Mouse (Mus musculus) C2C12 (cell line): ENCODE results near the gene Med13l. TPM values are rescaled to one million over a fixed set of nuclear protein-coding genes. Genes with fewer than 3 reads are reported as not detected.

Experiments used
- H3K27me3 ChIP-seq: one replicate; pipeline ENCODE4 v1.6.1; 2011; ENCODE audit not compliant: control insufficient read depth, insufficient read depth, insufficient read length
- H3K36me3 ChIP-seq: one replicate; pipeline ENCODE4 v1.6.1; 2011; ENCODE audit not compliant: control insufficient read depth, insufficient read depth
- H3K4me3 ChIP-seq: one replicate; pipeline ENCODE4 v1.5.1; 2011; ENCODE audit warnings: mild to moderate bottlenecking, control low read depth; ENCODE audit not compliant: poor library complexity, insufficient read depth, severe bottlenecking
- H3K79me2 ChIP-seq: one replicate; pipeline ENCODE4 v1.6.1; 2011; ENCODE audit not compliant: control insufficient read depth, insufficient read depth
- H3K79me3 ChIP-seq: one replicate; pipeline ENCODE4 v1.6.1; 2011; ENCODE audit warnings: low read depth, control low read depth
- H3ac ChIP-seq: one replicate; pipeline ENCODE3; 2011; ENCODE audit warnings: low read depth; ENCODE audit not compliant: control insufficient read depth, insufficient read length
- CEBPB ChIP-seq: IDR thresholded peaks from one replicate; pipeline ENCODE4 v1.6.1; 2011; ENCODE audit warnings: low read depth, mild to moderate bottlenecking, control low read depth, moderate library complexity
- CTCF ChIP-seq: IDR thresholded peaks from one replicate; pipeline ENCODE4 v1.5.1; 2011; ENCODE audit not compliant: control insufficient read depth, insufficient read depth, insufficient read length
- FOSL1 ChIP-seq: IDR thresholded peaks from one replicate; pipeline ENCODE4 v1.8.0; 2011; ENCODE audit warnings: mild to moderate bottlenecking, low read length; ENCODE audit not compliant: poor library complexity, insufficient read depth, severe bottlenecking
- MAX ChIP-seq: IDR thresholded peaks from one replicate; pipeline ENCODE4 v1.6.1; 2011; ENCODE audit warnings: mild to moderate bottlenecking, control low read depth
- MYOD1 ChIP-seq: IDR thresholded peaks from one replicate; pipeline ENCODE4 v1.6.1; 2011; ENCODE audit warnings: low read depth; ENCODE audit not compliant: control insufficient read depth, insufficient read length
- MYOG ChIP-seq: IDR thresholded peaks from one replicate; pipeline ENCODE4 v1.6.1; 2011; ENCODE audit not compliant: control insufficient read depth, insufficient read length; ENCODE audit errors: extremely low read depth
- USF1 ChIP-seq: IDR thresholded peaks from one replicate; pipeline ENCODE4 v1.6.1; 2011; ENCODE audit warnings: low read depth, mild to moderate bottlenecking, control low read depth, moderate library complexity
- polyA plus RNA-seq: library from polyadenylated mRNA; unstranded; fragments of >200 nt; fragmentation: generic; extraction: Trizol; gene quantifications from one replicate; pipeline ENCODE4 v1.2.1, GENCODE M21; 2012; ENCODE audit warnings: missing spikeins

Med13l gene
- polyA plus RNA-seq, 1 experiment = 6.7 TPM

DNA sequence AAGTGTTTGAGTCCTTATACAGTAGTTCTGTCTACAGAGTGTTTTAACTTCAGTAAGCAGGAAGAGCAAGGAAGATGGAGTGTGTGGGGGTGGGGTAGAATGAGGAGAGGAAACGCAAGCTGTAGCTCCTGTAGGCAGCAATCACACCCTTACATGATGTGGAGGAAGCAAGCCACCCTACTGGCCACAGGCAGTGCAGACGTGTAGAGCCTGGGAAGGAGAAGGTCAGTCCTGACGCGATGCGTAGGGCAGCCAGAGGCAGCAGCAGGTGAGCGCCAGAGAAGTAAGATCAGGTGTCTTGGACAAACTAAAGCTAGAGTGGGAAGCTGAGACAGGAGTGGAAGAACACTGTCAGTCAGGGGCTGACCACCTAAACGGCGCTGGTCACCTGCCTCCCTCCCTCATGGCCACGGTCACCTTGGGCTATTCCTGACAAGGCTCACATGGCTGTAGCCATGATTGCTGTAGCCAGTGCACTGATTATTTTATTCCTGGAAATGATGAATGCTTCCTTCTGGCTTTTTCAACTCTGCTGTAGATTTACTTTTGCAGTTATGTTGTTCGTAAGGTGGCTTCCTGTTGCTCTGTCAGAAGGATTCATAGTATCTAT is 84.8 kb downstream of the Med13l start:
- TF ChIP-seq CTCF (no peak), MYOD1 (no peak), CEBPB (no peak)
- peaks cover 91% of the 10 kb centered on the region for H3K79me2 ChIP-seq
- H3K36me3 ChIP-seq = no peaks in the 10 kb centered on the region
- peaks cover 38% of the 10 kb centered on the region for H3K79me3 ChIP-seq
- no peaks in the 10 kb centered on the region for H3K27me3 ChIP-seq
- H3ac ChIP-seq = no peak overlapping the region
- no peak overlapping the region for H3K4me3 ChIP-seq

DNA sequence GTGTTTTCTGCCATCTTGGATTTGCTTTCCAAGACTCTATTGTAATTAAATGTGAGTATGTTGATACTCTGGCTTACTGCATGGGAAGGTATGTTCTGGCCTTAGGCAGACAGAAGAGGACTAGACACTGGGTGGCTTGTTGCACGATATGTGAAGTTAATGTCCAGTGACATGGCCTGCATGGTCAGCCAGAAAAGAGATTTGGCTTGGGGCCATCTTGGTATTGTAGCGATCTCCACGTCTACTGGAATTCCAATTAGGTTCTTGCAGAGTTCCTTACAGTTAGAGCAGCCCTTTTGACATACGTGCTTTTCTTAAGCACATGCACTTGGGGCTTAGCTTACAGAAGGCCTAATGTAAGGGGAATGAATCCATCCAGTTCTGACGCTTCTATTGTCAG is 86.4 kb downstream of the Med13l start:
- Histone ChIP-seq H3K4me3 (no peak overlapping the region), H3K36me3 (no peaks in the 10 kb centered on the region), H3K79me2 (peaks cover 92% of the 10 kb centered on the region), H3K27me3 (no peaks in the 10 kb centered on the region), H3ac (no peak overlapping the region), H3K79me3 (peaks cover 35% of the 10 kb centered on the region)
- no peak for TF ChIP-seq FOSL1
- no peak for TF ChIP-seq MAX
- TF ChIP-seq MYOD1 = no peak
- no peak for TF ChIP-seq MYOG
- TF ChIP-seq USF1 = no peak
- no peak for TF ChIP-seq CTCF
- TF ChIP-seq CEBPB = no peak

DNA sequence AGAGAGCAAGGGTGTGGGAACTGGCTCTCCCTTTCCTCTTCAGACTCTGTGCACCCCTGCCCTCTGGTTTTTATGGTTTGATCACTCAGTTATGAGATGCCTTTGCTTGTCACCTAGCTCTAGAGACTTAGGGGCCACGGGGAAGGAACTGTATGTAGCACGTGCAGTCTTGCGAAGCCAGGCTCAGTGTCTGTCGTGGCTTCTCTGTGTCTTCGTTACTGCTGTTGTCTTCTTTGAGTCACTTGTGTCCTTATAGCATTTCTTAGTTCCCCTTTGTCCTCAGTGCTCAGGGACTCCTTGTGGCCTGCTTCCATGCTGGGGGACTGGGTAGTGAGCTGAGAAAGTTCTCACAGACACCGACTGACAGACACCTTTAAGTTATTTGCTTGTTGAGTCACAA is 86.9 kb downstream of the Med13l start:
- Histone ChIP-seq H3ac (no peak overlapping the region), H3K79me2 (peaks cover 95% of the 10 kb centered on the region), H3K36me3 (no peaks in the 10 kb centered on the region), H3K27me3 (no peaks in the 10 kb centered on the region), H3K79me3 (peaks cover 38% of the 10 kb centered on the region), H3K4me3 (no peak overlapping the region)
- TF ChIP-seq CEBPB = no peak
- no peak for TF ChIP-seq MYOG
- TF ChIP-seq FOSL1 = no peak
- TF ChIP-seq CTCF = no peak
- TF ChIP-seq MAX = no peak
- no peak for TF ChIP-seq USF1
- TF ChIP-seq MYOD1 = no peak

DNA sequence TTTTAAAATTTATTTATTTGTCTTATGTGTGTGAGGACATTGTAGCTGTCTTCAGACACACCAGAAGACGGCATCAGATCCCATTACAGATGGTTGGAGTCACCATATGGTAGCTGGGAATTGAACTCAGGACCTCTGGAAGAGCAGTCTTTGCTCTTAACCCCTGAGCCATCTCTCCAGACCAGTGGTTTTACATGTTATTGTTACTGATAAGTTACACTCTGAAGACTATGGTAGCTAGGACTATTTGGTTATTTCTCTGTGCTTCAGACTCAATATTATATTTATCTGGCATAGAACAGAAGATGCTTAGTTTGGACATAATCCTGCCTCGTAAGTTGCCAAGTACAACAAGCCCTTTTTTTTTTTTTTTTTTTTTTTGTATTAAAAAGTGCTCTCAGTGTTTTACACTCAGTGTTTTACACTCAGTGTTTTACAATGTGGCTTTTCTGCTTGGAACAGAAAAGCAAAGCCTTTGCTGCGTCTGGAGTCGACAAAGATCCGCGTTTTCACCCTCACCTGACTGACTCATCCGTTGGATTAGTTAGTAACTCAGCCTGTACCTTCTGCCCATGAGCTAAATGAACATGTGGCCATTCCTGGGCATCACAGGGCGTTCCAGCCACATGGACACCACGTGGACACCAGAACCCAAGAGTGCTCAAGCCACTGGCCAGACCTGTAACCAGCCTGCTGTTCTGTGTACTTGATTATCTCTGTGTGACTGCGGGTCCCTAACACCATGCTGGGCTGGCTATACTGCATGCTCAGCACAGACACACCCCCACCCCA is 88.9 kb downstream of the Med13l start:
- Histone ChIP-seq H3K79me2 (peaks cover 98% of the 10 kb centered on the region), H3K36me3 (no peaks in the 10 kb centered on the region), H3ac (no peak overlapping the region), H3K27me3 (no peaks in the 10 kb centered on the region), H3K79me3 (peaks cover 41% of the 10 kb centered on the region), H3K4me3 (no peak overlapping the region)
- no peak for TF ChIP-seq FOSL1
- no peak for TF ChIP-seq MYOG
- no peak for TF ChIP-seq MAX
- no peak for TF ChIP-seq CEBPB
- TF ChIP-seq MYOD1 = no peak
- no peak for TF ChIP-seq CTCF
- no peak for TF ChIP-seq USF1

DNA sequence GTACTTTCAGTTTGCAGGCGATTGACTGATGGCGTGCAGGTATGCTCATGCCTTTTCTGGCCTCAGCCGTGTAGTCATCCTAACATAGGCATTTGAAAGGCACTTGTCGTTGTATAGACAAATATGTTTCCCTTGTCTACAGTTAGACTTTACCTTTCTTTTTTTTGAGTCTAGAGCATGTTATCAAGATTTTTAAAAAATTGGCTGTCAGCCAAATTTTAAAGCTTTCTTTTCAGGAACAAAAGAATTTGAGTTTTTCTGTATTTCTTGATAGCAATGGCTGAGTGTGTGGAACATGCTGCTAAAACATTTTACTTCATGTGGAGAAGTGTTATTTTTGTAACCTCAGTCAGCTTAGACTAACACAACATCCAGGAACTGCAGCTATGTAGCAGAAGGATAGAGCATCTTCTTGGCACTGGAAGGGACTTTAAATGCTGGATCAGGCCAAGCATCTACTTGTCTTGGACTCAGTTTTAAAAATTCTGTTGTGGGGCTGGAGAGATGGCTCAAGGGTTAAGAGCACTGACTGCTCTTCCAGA is 89.6 kb downstream of the Med13l start:
- Histone ChIP-seq H3K79me2 (peaks cover 98% of the 10 kb centered on the region), H3K36me3 (no peaks in the 10 kb centered on the region), H3ac (no peak overlapping the region), H3K79me3 (peaks cover 44% of the 10 kb centered on the region), H3K27me3 (no peaks in the 10 kb centered on the region), H3K4me3 (no peak overlapping the region)
- TF ChIP-seq FOSL1 (no peak), MYOD1 (no peak), CEBPB (no peak), MYOG (no peak), USF1 (no peak), MAX (no peak), CTCF (no peak)

DNA sequence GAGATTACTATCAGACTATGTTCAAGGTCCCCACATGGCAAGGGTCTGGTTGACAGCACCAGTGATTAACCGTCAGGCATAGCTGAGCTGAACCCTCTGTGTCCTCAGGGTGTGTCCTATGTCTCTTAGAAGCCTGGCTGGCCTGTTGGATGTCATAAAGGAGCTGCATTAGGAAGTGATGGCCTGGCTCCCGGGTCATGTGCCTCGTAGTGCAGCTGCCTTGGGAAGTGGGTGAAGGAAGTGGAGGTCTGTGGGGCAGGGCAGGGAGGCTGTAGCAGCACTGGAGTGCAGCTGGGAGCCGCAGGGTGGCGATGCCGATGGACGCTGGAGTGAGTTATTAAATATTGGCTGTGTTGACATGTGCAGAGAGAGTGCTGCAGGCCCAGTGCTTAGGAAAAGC is 90.3 kb downstream of the Med13l start:
- H3K4me3 ChIP-seq = no peak overlapping the region
- no peak overlapping the region for H3ac ChIP-seq
- peaks cover 41% of the 10 kb centered on the region for H3K79me3 ChIP-seq
- no peak for TF ChIP-seq MYOG
- TF ChIP-seq CTCF = no peak
- TF ChIP-seq MAX = no peak
- H3K36me3 ChIP-seq = no peaks in the 10 kb centered on the region
- H3K79me2 ChIP-seq = peaks cover 98% of the 10 kb centered on the region
- no peaks in the 10 kb centered on the region for H3K27me3 ChIP-seq
